Mouse (Mus musculus): ENCODE results near the gene Nr1h3. TPM values are rescaled to one million over a fixed set of nuclear protein-coding genes. Genes with fewer than 3 reads are reported as not detected.

Nr1h3 gene
- polyA plus RNA-seq, 1 experiment from 2014 or later = 3.3 TPM

- H3K4me1 ChIP-seq = no peaks in the 10 kb centered on the region
- H3K9me3 ChIP-seq (replicated peaks) = no peaks in the 10 kb centered on the region
- no peaks in the 10 kb centered on the region for H3K27me3 ChIP-seq
- no peak overlapping the region for H3K4me3 ChIP-seq (replicated peaks)
- WGBS = 62% methylated on average over 4 of the region's 4 CpGs
- no peak overlapping the region for H3K4me2 ChIP-seq
- H3K9ac ChIP-seq = no peak overlapping the region
- peaks cover 43% of the 10 kb centered on the region for H3K36me3 ChIP-seq
- ATAC-seq (replicated peaks; ENCODE audit: low FRiP score) = no peak
- no peak overlapping the region for H3K27ac ChIP-seq
These were observed 14.4 kb upstream of the Nr1h3 start for GRCm38 (mm10) chr2:91217032-91217431.

- Histone ChIP-seq H3K9ac (no peak overlapping the region), H3K27ac (no peak overlapping the region), H3K27me3 (no peaks in the 10 kb centered on the region), H3K36me3 (peaks cover 78% of the 10 kb centered on the region), H3K9me3 (replicated peaks) (no peaks in the 10 kb centered on the region), H3K4me1 (no peaks in the 10 kb centered on the region), H3K4me2 (no peak overlapping the region), H3K4me3 (replicated peaks) (no peak overlapping the region)
- no peak for ATAC-seq (replicated peaks; ENCODE audit: low FRiP score)
These were observed 10.7 kb upstream of the Nr1h3 start for GRCm38 (mm10) chr2:91213311-91213710.

GRCm38 (mm10) chr2:91206254-91206775, 3.7 kb upstream of the Nr1h3 start:
- no peak overlapping the region for H3K27ac ChIP-seq
- no peak overlapping the region for H3K4me2 ChIP-seq
- H3K27me3 ChIP-seq = no peaks in the 10 kb centered on the region
- H3K4me3 ChIP-seq (replicated peaks) = no peak overlapping the region
- no peak overlapping the region for H3K9ac ChIP-seq
- H3K36me3 ChIP-seq = peaks cover 64% of the 10 kb centered on the region
- H3K4me1 ChIP-seq = peaks cover 17% of the 10 kb centered on the region
- H3K9me3 ChIP-seq (replicated peaks) = no peaks in the 10 kb centered on the region
- 88% methylated on average over 9 of the region's 9 CpGs for WGBS
- no peak for ATAC-seq (replicated peaks; ENCODE audit: low FRiP score)

GRCm38 (mm10) chr2:91202972-91203656, 480 bp upstream of the Nr1h3 start:
- H3K4me1 ChIP-seq = peaks cover 17% of the 10 kb centered on the region
- no peak; the same call in 1 of the 2 replicates for ATAC-seq (replicated peaks; ENCODE audit: low FRiP score)
- H3K4me2 ChIP-seq = peak overlapping the region; percentile 67
- H3K9me3 ChIP-seq (replicated peaks) = no peaks in the 10 kb centered on the region
- H3K27ac ChIP-seq = peak overlapping the region; percentile 96
- H3K4me3 ChIP-seq (replicated peaks) = peak overlapping the region; percentile 63
- H3K9ac ChIP-seq = peak overlapping the region; percentile 69
- 12% methylated on average over 20 of the region's 20 CpGs for WGBS
- H3K36me3 ChIP-seq = peaks cover 34% of the 10 kb centered on the region
- H3K27me3 ChIP-seq = no peaks in the 10 kb centered on the region

- peaks cover 33% of the 10 kb centered on the region for H3K4me1 ChIP-seq
- no peaks in the 10 kb centered on the region for H3K27me3 ChIP-seq
- H3K27ac ChIP-seq = no peak overlapping the region
- no peak overlapping the region for H3K4me2 ChIP-seq
- H3K36me3 ChIP-seq = no peaks in the 10 kb centered on the region
- ATAC-seq (replicated peaks; ENCODE audit: low FRiP score) = no peak
- no peak overlapping the region for H3K9ac ChIP-seq
- no peaks in the 10 kb centered on the region for H3K9me3 ChIP-seq (replicated peaks)
- no peak overlapping the region for H3K4me3 ChIP-seq (replicated peaks)
- WGBS = 90% methylated on average over 3 of the region's 3 CpGs
These were observed 3.7 kb downstream of the Nr1h3 start for GRCm38 (mm10) chr2:91198888-91199287.

- H3K4me3 ChIP-seq (replicated peaks) = no peak overlapping the region
- WGBS = 70% methylated on average over 3 of the region's 3 CpGs
- no peak for ATAC-seq (replicated peaks; ENCODE audit: low FRiP score)
- no peaks in the 10 kb centered on the region; the same call in 1 of the 2 replicates for H3K27me3 ChIP-seq
- H3K27ac ChIP-seq = no peak overlapping the region
- peaks cover 21% of the 10 kb centered on the region for H3K4me1 ChIP-seq
- H3K4me2 ChIP-seq = no peak overlapping the region
- no peak overlapping the region for H3K9ac ChIP-seq
- no peaks in the 10 kb centered on the region for H3K36me3 ChIP-seq
- no peaks in the 10 kb centered on the region for H3K9me3 ChIP-seq (replicated peaks)
These were observed 6.0 kb downstream of the Nr1h3 start for GRCm38 (mm10) chr2:91196577-91197001.

GRCm38 (mm10) chr2:91194624-91195332, 7.9 kb downstream of the Nr1h3 start:
- Histone ChIP-seq H3K9ac (peak overlapping the region; percentile 38), H3K9me3 (replicated peaks) (no peaks in the 10 kb centered on the region)
- WGBS = 1% methylated on average over 27 of the region's 27 CpGs

DNA sequence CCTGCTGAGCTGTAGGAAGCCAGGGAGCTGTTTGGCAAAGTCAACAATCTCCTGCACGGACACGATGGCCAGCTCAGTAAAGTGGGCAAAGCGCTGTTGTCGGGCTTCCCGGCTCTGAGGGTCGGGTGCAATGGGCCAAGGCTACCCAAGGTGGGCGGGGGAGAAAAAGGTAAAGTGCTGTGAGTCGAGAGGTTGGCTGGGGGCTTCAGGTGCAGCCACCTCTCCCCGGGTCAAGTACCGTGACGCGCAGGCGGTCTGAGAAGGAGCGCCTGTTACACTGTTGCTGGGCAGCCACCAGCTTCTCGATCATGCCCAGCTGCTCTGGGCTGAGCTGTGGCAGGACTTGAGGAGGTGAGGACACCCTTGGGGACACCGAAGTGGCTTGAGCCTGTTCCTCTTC, 12.1 kb downstream of the Nr1h3 start:
- Histone ChIP-seq H3K4me2 (no peak overlapping the region), H3K36me3 (no peaks in the 10 kb centered on the region), H3K9me3 (replicated peaks) (no peaks in the 10 kb centered on the region), H3K27ac (no peak overlapping the region), H3K27me3 (no peaks in the 10 kb centered on the region; the same call in 1 of the 2 replicates), H3K4me1 (peaks cover 16% of the 10 kb centered on the region), H3K4me3 (replicated peaks) (no peak overlapping the region), H3K9ac (no peak overlapping the region)
- ATAC-seq (replicated peaks; ENCODE audit: low FRiP score) = no peak
- 88% methylated on average over 16 of the region's 16 CpGs for WGBS

More at GRCm38 (mm10) chr2:91194624-91195332, 7.9 kb downstream of the Nr1h3 start:
- peak; percentile 89 for ATAC-seq (replicated peaks; ENCODE audit: low FRiP score)
- Histone ChIP-seq H3K27ac (peak overlapping the region; percentile 58), H3K4me2 (peak overlapping the region; percentile 84), H3K4me1 (peaks cover 19% of the 10 kb centered on the region), H3K4me3 (replicated peaks) (peak overlapping the region; percentile 45), H3K27me3 (no peaks in the 10 kb centered on the region; the same call in 1 of the 2 replicates), H3K36me3 (no peaks in the 10 kb centered on the region)

- Histone ChIP-seq H3K27ac (no peak overlapping the region), H3K4me1 (peaks cover 10% of the 10 kb centered on the region), H3K9me3 (replicated peaks) (no peaks in the 10 kb centered on the region), H3K4me3 (replicated peaks) (no peak overlapping the region), H3K36me3 (no peaks in the 10 kb centered on the region), H3K4me2 (no peak overlapping the region), H3K9ac (no peak overlapping the region), H3K27me3 (no peaks in the 10 kb centered on the region; the same call in 1 of the 2 replicates)
- no peak for ATAC-seq (replicated peaks; ENCODE audit: low FRiP score)
- 58% methylated on average over 4 of the region's 4 CpGs for WGBS
These were observed 15.2 kb downstream of the Nr1h3 start for GRCm38 (mm10) chr2:91187431-91187830.

DNA sequence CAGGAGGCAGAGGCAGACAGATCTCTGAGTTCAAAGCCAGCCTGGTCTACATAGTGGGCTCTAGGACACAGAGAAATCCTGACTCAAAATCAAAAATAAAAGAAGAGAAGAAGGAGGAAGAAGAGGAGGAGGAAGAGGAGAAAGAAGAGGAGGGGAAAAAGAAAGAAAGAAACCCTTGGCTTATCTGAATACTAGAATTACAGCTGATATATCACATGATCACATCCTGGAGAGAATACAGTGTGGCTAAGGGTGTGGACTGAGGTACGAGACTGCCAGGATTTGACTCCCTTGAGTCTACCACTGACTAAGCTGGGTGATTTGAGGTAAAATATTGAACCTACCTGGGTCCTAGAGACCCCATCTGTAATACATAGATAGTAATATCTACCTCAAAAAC, 16.4 kb downstream of the Nr1h3 start:
- Histone ChIP-seq H3K4me1 (peaks cover 17% of the 10 kb centered on the region), H3K9ac (no peak overlapping the region), H3K27ac (no peak overlapping the region), H3K9me3 (replicated peaks) (no peaks in the 10 kb centered on the region), H3K36me3 (no peaks in the 10 kb centered on the region), H3K27me3 (no peaks in the 10 kb centered on the region), H3K4me2 (no peak overlapping the region), H3K4me3 (replicated peaks) (no peak overlapping the region)
- 76% methylated on average over 1 of the region's 1 CpGs for WGBS
- no peak for ATAC-seq (replicated peaks; ENCODE audit: low FRiP score)

- Histone ChIP-seq H3K4me3 (replicated peaks) (peak within 1 kb of the TSS; percentile 94), H3K4me2 (peak within 1 kb of the TSS; percentile 92), H3K9ac (peak within 1 kb of the TSS; percentile 59), H3K36me3 (no peaks in the 10 kb centered on the region), H3K27ac (peak within 1 kb of the TSS; percentile 83), H3K9me3 (replicated peaks) (no peaks in the 10 kb centered on the region), H3K27me3 (no peaks in the 10 kb centered on the region), H3K4me1 (peaks cover 17% of the 10 kb centered on the region)
- ATAC-seq (replicated peaks; ENCODE audit: low FRiP score) = no peak; the same call in 1 of the 2 replicates
- 63% methylated on average over 15 of the region's 15 CpGs for WGBS
These were observed 18.8 kb downstream of the Nr1h3 start, which contains the start of gene Madd for GRCm38 (mm10) chr2:91183711-91184405. Gene Madd (minus strand): TSS chr2:91183837.

- peak overlapping the region; percentile 92 for H3K4me2 ChIP-seq
- H3K4me3 ChIP-seq (replicated peaks) = peak overlapping the region; percentile 94
- H3K27me3 ChIP-seq = no peaks in the 10 kb centered on the region
- ATAC-seq (replicated peaks; ENCODE audit: low FRiP score) = peak; percentile 95
- peaks cover 17% of the 10 kb centered on the region for H3K4me1 ChIP-seq
- WGBS = 0% methylated on average over 9 of the region's 9 CpGs
- H3K36me3 ChIP-seq = 0 out of 2 replicates have a peak, but pooled peaks cover 3% of the 10 kb centered on the region
- peak overlapping the region; percentile 83 for H3K27ac ChIP-seq
- H3K9me3 ChIP-seq (replicated peaks) = no peaks in the 10 kb centered on the region
- peak overlapping the region; percentile 59 for H3K9ac ChIP-seq
These were observed 19.5 kb downstream of the Nr1h3 start for GRCm38 (mm10) chr2:91183148-91183513.
